Mouse (Mus musculus): ENCODE measurements around the gene Hist1h3g.
"Not testable (repeated sequence)": the region's sequence is repeated elsewhere in the genome, so short reads cannot be mapped to it uniquely, and the experiment has no call there.

The Hist1h3g gene

DNA sequence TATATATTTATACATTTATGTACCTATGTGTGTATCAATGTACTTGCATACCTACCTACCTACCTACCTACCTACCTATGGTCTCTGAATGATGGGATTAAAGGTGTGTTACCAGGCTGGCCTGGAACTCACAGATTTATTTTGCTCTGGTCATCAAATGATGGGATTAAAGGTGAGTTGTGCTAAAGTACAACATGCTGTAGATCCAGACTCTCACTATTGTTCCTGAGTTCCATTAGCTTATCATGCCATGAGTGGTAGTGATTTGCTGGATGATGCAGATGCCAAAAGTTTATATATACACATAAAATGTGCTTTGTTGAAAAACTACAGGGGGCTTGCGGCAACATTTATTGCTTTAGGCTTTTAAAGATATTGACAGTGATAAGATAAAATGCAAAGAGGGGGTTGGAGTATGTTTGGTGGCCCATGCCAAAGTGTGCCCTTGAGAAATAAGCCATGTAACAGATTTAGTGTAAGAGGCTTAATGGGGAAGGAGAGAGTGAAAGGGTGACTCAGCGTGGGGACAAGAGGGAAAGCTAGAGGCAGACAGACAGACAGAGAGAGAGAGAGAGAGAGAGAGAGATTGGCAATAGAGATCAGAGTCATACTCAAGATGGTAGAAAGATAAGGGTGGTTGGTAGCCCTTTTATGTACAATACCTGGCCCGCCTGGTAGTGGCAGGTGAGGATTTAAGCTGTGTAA, 1.9 kb downstream of the Hist1h3g start:
- no peaks in the 10 kb centered on the region; the same call in 1 of the 2 replicates for H3K36me3 ChIP-seq (ENCODE audit: insufficient read depth, low read length)
- no peak for TF ChIP-seq NANOG (IDR thresholded peaks at IDR 0.05; ENCODE audit: borderline replicate concordance, low read length)
- TF ChIP-seq CTCF (conservative IDR thresholded peaks at IDR 0.05; ENCODE audit: low read length): no peak
- TF ChIP-seq POU5F1 (IDR thresholded peaks at IDR 0.05; ENCODE audit: borderline replicate concordance, low read length): no peak
- H3K4me3 ChIP-seq (replicated peaks; ENCODE audit: low read length): no peak overlapping the region; the same call in 1 of the 2 replicates
- H3K9me3 ChIP-seq (ENCODE audit: low read length): no peaks in the 10 kb centered on the region
- H3K27me3 ChIP-seq (ENCODE audit: insufficient read depth, low read length): no peaks in the 10 kb centered on the region
- peaks cover 35% of the 10 kb centered on the region for H3K4me1 ChIP-seq (replicated peaks; ENCODE audit: low read depth, low read length)

DNA sequence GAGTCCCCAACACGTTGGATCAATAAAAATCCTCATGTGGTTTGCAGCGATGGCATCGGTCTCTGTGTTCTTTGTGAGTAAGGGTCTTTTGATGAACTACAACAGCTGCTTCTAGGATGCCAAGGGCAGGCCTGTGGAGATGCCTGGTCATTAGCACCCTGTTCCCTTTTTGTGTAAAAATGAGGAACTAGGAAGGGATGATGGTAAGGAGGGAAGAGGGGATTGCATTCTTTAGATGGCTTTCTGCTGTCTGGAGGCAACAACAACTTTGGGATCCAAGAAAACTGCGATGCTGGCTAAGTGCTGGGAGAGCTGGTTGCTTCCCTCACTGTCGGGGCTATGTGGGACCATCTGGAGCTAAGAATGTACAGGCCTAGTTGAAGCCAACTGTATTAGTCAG, 3.0 kb downstream of the Hist1h3g start:
- no peaks in the 10 kb centered on the region for H3K9me3 ChIP-seq (ENCODE audit: low read length)

DNA sequence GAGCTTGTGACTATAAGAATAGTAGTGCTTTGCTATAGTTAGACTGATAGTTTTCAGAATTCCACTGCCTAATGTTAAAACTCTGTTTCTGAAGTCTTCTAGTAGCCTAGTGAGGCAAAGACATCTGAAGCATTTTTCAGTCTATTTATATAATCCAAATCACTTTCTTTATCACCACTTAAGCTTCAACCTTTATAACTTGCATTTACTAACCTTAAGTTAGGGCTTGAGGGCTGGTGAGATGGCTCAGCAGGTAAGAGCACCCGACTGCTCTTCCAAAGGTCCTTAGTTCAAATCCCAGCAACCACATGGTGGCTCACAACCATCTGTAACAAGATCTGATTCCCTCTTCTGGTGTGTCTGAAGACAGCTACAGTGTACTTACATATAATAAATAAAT, 4.6 kb downstream of the Hist1h3g start:
- H3K36me3 ChIP-seq (ENCODE audit: insufficient read depth, low read length); H3K4me3 ChIP-seq (replicated peaks; ENCODE audit: low read length); H3K27me3 ChIP-seq (ENCODE audit: insufficient read depth, low read length); H3K9me3 ChIP-seq (ENCODE audit: low read length): not testable (repeated sequence)
- H3K4me1 ChIP-seq (replicated peaks; ENCODE audit: low read depth, low read length): peaks cover 25% of the 10 kb centered on the region

More for the DNA sequence above, 3.0 kb downstream of the Hist1h3g start:
- Histone ChIP-seq H3K36me3 (ENCODE audit: insufficient read depth, low read length) (no peaks in the 10 kb centered on the region; the same call in 1 of the 2 replicates), H3K4me3 (replicated peaks; ENCODE audit: low read length) (no peak overlapping the region), H3K4me1 (replicated peaks; ENCODE audit: low read depth, low read length) (peaks cover 24% of the 10 kb centered on the region), H3K27me3 (ENCODE audit: insufficient read depth, low read length) (no peaks in the 10 kb centered on the region)
- TF ChIP-seq CTCF (conservative IDR thresholded peaks at IDR 0.05; ENCODE audit: low read length) (no peak), NANOG (IDR thresholded peaks at IDR 0.05; ENCODE audit: borderline replicate concordance, low read length) (no peak), POU5F1 (IDR thresholded peaks at IDR 0.05; ENCODE audit: borderline replicate concordance, low read length) (no peak)

DNA sequence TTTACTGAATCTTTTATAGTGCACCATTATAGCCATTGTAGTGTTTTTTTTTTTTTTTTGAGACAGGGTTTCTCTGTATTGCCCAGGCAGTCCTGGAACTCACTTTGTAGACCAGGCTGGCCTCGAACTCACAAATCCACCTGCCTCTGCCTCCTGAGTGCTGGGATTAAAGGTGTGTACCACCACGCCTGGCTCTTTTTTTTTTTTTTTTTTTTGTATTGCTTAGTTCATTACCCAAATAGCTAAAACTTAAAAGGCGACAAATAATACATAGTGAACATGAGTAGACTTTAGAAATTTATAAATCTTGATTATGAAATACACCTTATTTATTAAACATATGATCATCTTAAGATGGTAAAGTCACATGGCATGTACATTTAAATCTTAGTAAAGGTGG, 6.3 kb downstream of the Hist1h3g start:
- no peaks in the 10 kb centered on the region for H3K9me3 ChIP-seq (ENCODE audit: low read length)
- H3K36me3 ChIP-seq (ENCODE audit: insufficient read depth, low read length): no peaks in the 10 kb centered on the region; the same call in 1 of the 2 replicates
- TF ChIP-seq NANOG (IDR thresholded peaks at IDR 0.05; ENCODE audit: borderline replicate concordance, low read length) (no peak), POU5F1 (IDR thresholded peaks at IDR 0.05; ENCODE audit: borderline replicate concordance, low read length) (no peak), CTCF (conservative IDR thresholded peaks at IDR 0.05; ENCODE audit: low read length) (no peak)
- H3K4me1 ChIP-seq (replicated peaks; ENCODE audit: low read depth, low read length): peaks cover 29% of the 10 kb centered on the region
- no peaks in the 10 kb centered on the region for H3K27me3 ChIP-seq (ENCODE audit: insufficient read depth, low read length)
- H3K4me3 ChIP-seq (replicated peaks; ENCODE audit: low read length): no peak overlapping the region

DNA sequence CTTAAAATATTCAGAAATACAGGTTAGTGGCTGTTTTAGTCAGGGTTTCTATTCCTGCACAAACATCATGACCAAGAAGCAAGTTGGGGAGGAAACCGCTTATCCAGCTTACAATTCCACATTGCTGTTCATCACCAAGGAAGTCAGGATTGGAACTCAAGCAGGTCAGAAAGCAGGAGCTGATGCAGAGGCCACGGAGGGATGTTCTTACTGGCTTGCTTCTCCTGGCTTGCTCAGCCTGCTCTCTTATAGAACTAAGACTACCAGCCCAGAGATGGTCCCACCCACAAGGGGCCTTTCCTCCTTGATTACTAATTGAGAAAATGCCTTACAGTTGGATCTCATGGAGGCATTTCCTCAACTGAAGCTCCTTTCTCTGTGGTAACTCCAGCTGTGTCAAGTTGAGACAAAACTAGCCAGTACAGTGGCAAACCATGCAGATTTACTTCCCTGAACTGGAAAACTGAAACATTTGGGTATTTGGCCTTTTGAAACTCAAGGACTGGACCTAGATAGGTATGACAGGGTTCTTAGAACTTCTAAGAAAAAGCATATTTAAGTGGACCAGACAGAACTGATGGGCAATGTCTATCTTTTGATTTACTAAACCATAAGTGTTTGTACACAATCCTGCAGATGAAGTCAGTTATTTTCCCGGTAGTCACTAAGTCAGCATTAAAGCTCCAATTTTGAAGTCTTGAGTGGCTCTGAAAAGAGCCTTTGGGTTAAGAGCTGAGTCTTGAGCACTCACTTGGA, 7.2 kb downstream of the Hist1h3g start:
- not testable (repeated sequence) for H3K36me3 ChIP-seq (ENCODE audit: insufficient read depth, low read length); H3K27me3 ChIP-seq (ENCODE audit: insufficient read depth, low read length); H3K9me3 ChIP-seq (ENCODE audit: low read length)
- Histone ChIP-seq H3K4me3 (replicated peaks; ENCODE audit: low read length) (peak overlapping the region; percentile 74), H3K4me1 (replicated peaks; ENCODE audit: low read depth, low read length) (peaks cover 26% of the 10 kb centered on the region)

DNA sequence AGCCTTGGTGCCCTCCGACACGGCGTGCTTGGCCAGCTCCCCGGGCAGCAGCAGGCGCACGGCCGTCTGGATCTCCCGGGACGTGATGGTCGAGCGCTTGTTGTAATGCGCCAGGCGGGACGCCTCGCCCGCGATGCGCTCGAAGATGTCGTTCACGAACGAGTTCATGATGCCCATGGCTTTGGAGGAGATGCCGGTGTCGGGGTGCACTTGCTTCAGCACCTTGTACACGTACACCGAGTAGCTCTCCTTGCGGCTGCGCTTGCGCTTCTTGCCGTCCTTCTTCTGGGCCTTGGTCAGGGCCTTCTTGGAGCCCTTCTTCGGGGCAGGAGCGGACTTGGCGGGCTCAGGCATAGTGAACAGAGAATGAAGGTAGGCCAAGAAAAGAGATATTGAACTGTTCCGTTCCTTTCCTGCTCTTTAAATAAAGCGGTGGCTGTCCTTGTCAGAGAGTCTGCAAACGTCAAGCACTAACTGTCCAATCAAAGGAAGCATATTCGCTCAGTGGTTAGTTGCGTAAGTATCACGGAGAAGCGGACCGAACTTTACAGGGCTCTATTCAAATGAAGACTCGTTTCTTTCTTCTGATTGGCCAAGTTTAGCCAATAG, 7.9 kb downstream of the Hist1h3g start, which contains the start of gene Hist1h2bh:
Gene Hist1h2bh, minus strand, starts transcription at position 394 of the 609 bp plus-strand sequence.
- H3K36me3 ChIP-seq (ENCODE audit: insufficient read depth, low read length); H3K9me3 ChIP-seq (ENCODE audit: low read length); H3K27me3 ChIP-seq (ENCODE audit: insufficient read depth, low read length): not testable (repeated sequence)
- Histone ChIP-seq H3K4me1 (replicated peaks; ENCODE audit: low read depth, low read length) (peaks cover 21% of the 10 kb centered on the region), H3K4me3 (replicated peaks; ENCODE audit: low read length) (peak within 1 kb of the TSS; percentile 74)

DNA sequence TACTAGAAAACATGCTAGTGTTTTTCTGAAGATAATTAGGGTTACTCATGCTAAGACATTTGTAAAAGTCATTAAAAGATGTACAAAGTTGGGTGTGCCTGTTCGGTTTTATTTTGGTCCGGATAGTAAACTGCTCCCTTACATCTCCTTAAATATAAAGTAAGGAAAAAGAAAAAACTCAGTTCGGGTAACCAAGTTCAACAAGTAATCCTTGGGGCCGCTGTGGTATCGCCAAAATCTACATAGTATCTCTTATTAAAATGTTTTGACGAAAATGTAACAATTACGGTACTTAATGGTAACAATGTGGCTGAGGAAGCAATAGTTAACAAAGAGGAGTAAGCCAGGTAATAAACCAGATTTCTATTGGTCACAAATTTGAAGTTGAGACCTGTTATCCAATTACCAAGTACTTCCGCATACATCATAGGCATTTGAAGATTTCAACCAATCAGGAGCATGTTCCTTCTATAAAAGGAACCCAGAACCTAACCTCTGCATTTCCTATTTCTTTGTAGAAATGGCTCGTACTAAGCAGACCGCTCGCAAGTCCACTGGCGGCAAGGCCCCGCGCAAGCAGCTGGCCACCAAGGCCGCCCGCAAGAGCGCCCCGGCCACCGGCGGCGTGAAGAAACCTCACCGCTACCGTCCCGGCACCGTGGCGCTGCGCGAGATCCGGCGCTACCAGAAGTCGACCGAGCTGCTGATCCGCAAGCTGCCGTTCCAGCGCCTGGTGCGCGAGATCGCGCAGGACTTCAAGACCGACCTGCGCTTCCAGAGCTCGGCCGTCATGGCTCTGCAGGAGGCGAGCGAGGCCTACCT, 9.0 kb downstream of the Hist1h3g start, which contains the start of gene Hist1h3f:
Gene Hist1h3f, plus strand, starts transcription at position 88 of the 822 bp plus-strand sequence.
- no peak for TF ChIP-seq NANOG (IDR thresholded peaks at IDR 0.05; ENCODE audit: borderline replicate concordance, low read length)
- no peak for TF ChIP-seq CTCF (conservative IDR thresholded peaks at IDR 0.05; ENCODE audit: low read length)
- TF ChIP-seq POU5F1 (IDR thresholded peaks at IDR 0.05; ENCODE audit: borderline replicate concordance, low read length): no peak
- no peaks in the 10 kb centered on the region for H3K9me3 ChIP-seq (ENCODE audit: low read length)
- H3K27me3 ChIP-seq (ENCODE audit: insufficient read depth, low read length): no peaks in the 10 kb centered on the region
- H3K36me3 ChIP-seq (ENCODE audit: insufficient read depth, low read length): no peaks in the 10 kb centered on the region
- H3K4me1 ChIP-seq (replicated peaks; ENCODE audit: low read depth, low read length): peaks cover 18% of the 10 kb centered on the region
- H3K4me3 ChIP-seq (replicated peaks; ENCODE audit: low read length): peak within 1 kb of the TSS; percentile 74

DNA sequence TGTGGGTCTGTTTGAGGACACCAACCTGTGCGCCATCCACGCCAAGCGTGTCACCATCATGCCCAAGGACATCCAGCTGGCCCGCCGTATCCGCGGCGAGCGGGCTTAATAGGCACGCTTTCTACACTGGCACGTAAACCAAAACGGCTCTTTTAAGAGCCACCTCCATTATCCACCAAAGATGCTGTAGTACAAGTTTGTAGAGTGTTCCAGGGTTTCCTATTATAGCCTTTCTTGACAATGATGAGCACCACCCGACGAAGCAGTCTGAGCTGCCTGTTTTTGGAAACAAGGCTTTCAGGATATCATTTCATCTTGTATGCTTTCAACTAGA, 9.5 kb downstream of the Hist1h3g start:
- H3K27me3 ChIP-seq (ENCODE audit: insufficient read depth, low read length); H3K36me3 ChIP-seq (ENCODE audit: insufficient read depth, low read length); H3K9me3 ChIP-seq (ENCODE audit: low read length): not testable (repeated sequence)
- Histone ChIP-seq H3K4me3 (replicated peaks; ENCODE audit: low read length) (peak overlapping the region; percentile 74), H3K4me1 (replicated peaks; ENCODE audit: low read depth, low read length) (peaks cover 18% of the 10 kb centered on the region)

All from E14TG2a.4 (cell line).